Mouse (Mus musculus) MEL (cell line): ENCODE data around the gene Fahd1.
A peak's percentile ranks its signal among the peaks of the same experiment; 100 is the strongest.

ENCODE experiments used
- CHD2 ChIP-seq: IDR thresholded peaks from 2 replicates; pipeline ENCODE4 v1.6.1; 2011; ENCODE audit warnings: low read length, improper control_type of control experiment
- CTCF ChIP-seq, 3 experiments: IDR thresholded peaks in 2 of 3; conservative IDR thresholded peaks in 1 of 3; 2 replicates each; pipeline ENCODE4 v1.5.1; 2011 to 2012; ENCODE audit warnings: low read length in 3 of 3, low read depth in 2 of 3, mild to moderate bottlenecking in 2 of 3, improper control_type of control experiment in 1 of 3, inconsistent platforms in 1 of 3, mixed read lengths in 1 of 3, moderate library complexity in 1 of 3; ENCODE audit not compliant: control insufficient read depth in 1 of 3, insufficient read depth in 1 of 3, poor library complexity in 1 of 3, severe bottlenecking in 1 of 3
- EP300 ChIP-seq, 2 experiments: IDR thresholded peaks; 2 replicates each; pipeline ENCODE4 v1.6.1; 2011; ENCODE audit warnings: improper control_type of control experiment in 2 of 2, low read length in 2 of 2, low read depth in 1 of 2, mild to moderate bottlenecking in 1 of 2
- GABPA ChIP-seq: IDR thresholded peaks from 2 replicates; pipeline ENCODE4 v1.6.1; 2012; ENCODE audit warnings: low read depth, mild to moderate bottlenecking, inconsistent platforms, low read length, improper control_type of control experiment, moderate library complexity
- JUND ChIP-seq: IDR thresholded peaks from 2 replicates; pipeline ENCODE4 v1.6.1; 2011; ENCODE audit warnings: low read depth, mild to moderate bottlenecking, improper control_type of control experiment, low read length
- KAT2A ChIP-seq: conservative IDR thresholded peaks from 2 replicates; pipeline ENCODE4 v1.6.1; 2012; ENCODE audit warnings: low read depth, low read length, improper control_type of control experiment, inconsistent platforms
- MAX ChIP-seq: IDR thresholded peaks from 2 replicates; pipeline ENCODE4 v1.6.1; 2011; ENCODE audit warnings: low read length, improper control_type of control experiment
- POLR2A ChIP-seq, 2 experiments: IDR thresholded peaks; 2 replicates each; pipeline ENCODE4 v1.6.1; 2011 to 2012; ENCODE audit warnings: low read length in 2 of 2, mild to moderate bottlenecking in 2 of 2, control low read depth in 1 of 2, improper control_type of control experiment in 1 of 2, low read depth in 1 of 2, moderate library complexity in 1 of 2; ENCODE audit not compliant: control insufficient read depth in 1 of 2, insufficient read depth in 1 of 2, poor library complexity in 1 of 2
- POLR2AphosphoS5 ChIP-seq: IDR thresholded peaks from 2 replicates; pipeline ENCODE4 v1.6.1; 2012; ENCODE audit warnings: low read depth, borderline replicate concordance, mild to moderate bottlenecking, inconsistent platforms, low read length, moderate library complexity, mixed read lengths
- USF2 ChIP-seq, 2 experiments: IDR thresholded peaks; 2 replicates each; pipeline ENCODE4 v1.6.1; 2011 to 2012; ENCODE audit warnings: improper control_type of control experiment in 2 of 2, low read length in 2 of 2, borderline replicate concordance in 1 of 2, inconsistent platforms in 1 of 2, low read depth in 1 of 2, mild to moderate bottlenecking in 1 of 2; ENCODE audit not compliant: insufficient read depth in 1 of 2
- ZKSCAN1 ChIP-seq: IDR thresholded peaks from 2 replicates; pipeline ENCODE4 v1.6.1; 2012; ENCODE audit warnings: low read depth, mild to moderate bottlenecking, inconsistent platforms, low read length, improper control_type of control experiment, moderate library complexity

GRCm38 (mm10) chr17:24881738-24882440 is 31.7 kb upstream of the Fahd1 start:
- TF ChIP-seq POLR2A (IDR thresholded peaks at IDR 0.05; ENCODE audit: control insufficient read depth in 1 of 2, insufficient read depth in 1 of 2, low read depth in 1 of 2, low read length in 2 of 2, poor library complexity in 1 of 2) (peak in 1 of 2 experiments; percentile 53; a peak in 2 of 4 replicates), CTCF (IDR thresholded peaks at IDR 0.05 in 2 of 3, conservative IDR thresholded peaks at IDR 0.05 in 1 of 3; ENCODE audit: control insufficient read depth in 1 of 3, insufficient read depth in 1 of 3, low read depth in 2 of 3, low read length in 3 of 3, poor library complexity in 1 of 3, severe bottlenecking in 1 of 3) (peak; percentile 63 to 67 (median 64)), CHD2 (no peak), USF2 (IDR thresholded peaks at IDR 0.05; ENCODE audit: borderline replicate concordance in 1 of 2, insufficient read depth in 1 of 2, low read depth in 1 of 2, low read length in 2 of 2) (no peak), KAT2A (no peak), ZKSCAN1 (no peak), JUND (no peak), MAX (no peak), GABPA (no peak), EP300 (IDR thresholded peaks at IDR 0.05; ENCODE audit: low read depth in 1 of 2, low read length in 2 of 2) (no peak), POLR2AphosphoS5 (no peak)
